Mouse (Mus musculus) stomach, postnatal 0 days (tissue): Measurements from ENCODE around the gene Tmem165. TPM values are rescaled to one million over a fixed set of nuclear protein-coding genes. Genes with fewer than 3 reads are reported as not detected.
A peak's percentile ranks its signal among the peaks of the same experiment; 100 is the strongest.

Experiments
- ATAC-seq: fragments of 200-750 bp; cut with Nextera tagmentation; 2 replicates; pipeline ENCODE4 v1.8.0; 2017; ENCODE audit not compliant: low FRiP score, low TSS enrichment
- DNase-seq: peaks from one replicate; pipeline ENCODE4 v3.0.0-alpha.2; 2016; ENCODE audit warnings: low spot score
- H3K27ac ChIP-seq: fragments of 300-500 bp; sonication (generic); replicated peaks from 2 replicates; pipeline ENCODE4 v1.5.1; 2014; ENCODE audit warnings: mild to moderate bottlenecking, control low read depth
- H3K27me3 ChIP-seq: fragments of 300-500 bp; sonication (generic); 2 replicates; pipeline ENCODE4 v1.6.1; 2014; ENCODE audit warnings: low read length; ENCODE audit not compliant: control insufficient read depth, insufficient read depth
- H3K36me3 ChIP-seq: fragments of 300-500 bp; sonication (generic); 2 replicates; pipeline ENCODE4 v1.6.1; 2014; ENCODE audit warnings: low read length, mixed read lengths; ENCODE audit not compliant: control insufficient read depth, insufficient read depth
- H3K4me1 ChIP-seq: fragments of 300-500 bp; sonication (generic); replicated peaks from 2 replicates; pipeline ENCODE4 v1.6.1; 2014; ENCODE audit warnings: antibody characterized with exemption; ENCODE audit not compliant: control insufficient read depth, insufficient read depth
- H3K4me2 ChIP-seq: fragments of 300-500 bp; sonication (generic); replicated peaks from 2 replicates; pipeline ENCODE4 v1.6.1; 2014; ENCODE audit warnings: low read depth, mild to moderate bottlenecking, control low read depth, moderate library complexity
- H3K4me3 ChIP-seq: fragments of 300-500 bp; sonication (generic); 2 replicates; pipeline ENCODE4 v1.5.1; 2014; ENCODE audit warnings: low read depth, low read length, control low read depth
- H3K9ac ChIP-seq: fragments of 300-500 bp; sonication (generic); 2 replicates; pipeline ENCODE4 v1.6.1; 2014; ENCODE audit warnings: mild to moderate bottlenecking, low read length, control low read depth, mixed read lengths
- H3K9me3 ChIP-seq: fragments of 300-500 bp; sonication (generic); 2 replicates; pipeline ENCODE4 v1.6.1; 2016; ENCODE audit warnings: low read length; ENCODE audit not compliant: control insufficient read depth
- CTCF ChIP-seq: IDR thresholded peaks from 2 replicates; pipeline ENCODE4 v1.5.1; 2016; ENCODE audit warnings: antibody characterized with exemption, low read depth, mild to moderate bottlenecking, moderate library complexity
- EP300 ChIP-seq: optimal IDR thresholded peaks from 2 replicates; pipeline ENCODE3; 2016; ENCODE audit warnings: antibody characterized with exemption
- WGBS: fragments of 180-500 bp; shearing (Covaris S2); extraction: QIAGEN DNeasy Blood & Tissue Kit; methylation state at CpG from one replicate; pipeline ENCODE4 v1.1.7; 2014; 5-methylcytosine and 5-hydroxymethylcytosine counted together
- polyA plus RNA-seq: library from polyadenylated mRNA; unstranded; fragments of >200 nt; fragmentation: Nextera tagmentation; extraction: Ambion mirVana; gene quantifications from 2 replicates; pipeline ENCODE4 v1.2.1, GENCODE M21; 2015

Tmem165 gene
- 72.3 and 74.3 TPM in 2 replicates for polyA plus RNA-seq

DNA sequence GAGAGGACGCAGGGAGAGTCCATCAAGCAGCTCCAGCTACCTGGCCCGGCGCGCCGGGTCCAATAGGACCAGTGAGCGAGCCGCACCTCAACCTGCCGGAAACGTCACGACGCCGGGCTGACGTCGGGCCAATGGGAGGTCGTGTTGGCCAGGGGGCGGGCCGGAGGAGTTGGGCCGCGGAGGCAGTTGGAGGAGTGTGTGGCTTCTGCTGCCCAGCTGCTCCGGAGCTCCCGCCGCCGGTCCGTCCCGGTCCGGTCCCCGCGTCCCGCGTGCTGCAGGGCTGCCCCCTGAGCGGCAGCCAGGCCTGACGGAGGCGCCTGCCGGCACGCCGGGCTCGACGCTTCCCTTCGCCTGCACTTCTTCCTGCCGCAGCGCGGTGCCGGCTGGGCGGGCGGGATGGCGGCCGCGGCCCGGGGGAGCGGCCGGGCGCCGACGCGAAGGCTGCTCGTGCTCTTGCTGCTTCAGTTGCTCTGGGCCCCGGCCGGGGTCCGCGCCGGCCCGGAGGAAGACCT lies at the start of gene Tmem165:
Gene Tmem165, plus strand, starts transcription at position 131 of the 512 bp plus-strand sequence.
- Histone ChIP-seq H3K4me2 (peak within 1 kb of the TSS; percentile 45), H3K4me3 (peak within 1 kb of the TSS; percentile 91), H3K9ac (peak within 1 kb of the TSS; percentile 90), H3K9me3 (no peaks in the 10 kb centered on the region), H3K27ac (peak within 1 kb of the TSS; percentile 98), H3K27me3 (no peaks in the 10 kb centered on the region), H3K4me1 (peaks cover 3% of the 10 kb centered on the region; the same call in 1 of the 2 replicates), H3K36me3 (no peaks in the 10 kb centered on the region)
- TF ChIP-seq EP300 (no peak), CTCF (no peak)
- ATAC-seq (peak; percentile 98), DNase-seq (peak; percentile 97)
- under 1% methylated on average over 52 of the region's 62 CpGs for WGBS

DNA sequence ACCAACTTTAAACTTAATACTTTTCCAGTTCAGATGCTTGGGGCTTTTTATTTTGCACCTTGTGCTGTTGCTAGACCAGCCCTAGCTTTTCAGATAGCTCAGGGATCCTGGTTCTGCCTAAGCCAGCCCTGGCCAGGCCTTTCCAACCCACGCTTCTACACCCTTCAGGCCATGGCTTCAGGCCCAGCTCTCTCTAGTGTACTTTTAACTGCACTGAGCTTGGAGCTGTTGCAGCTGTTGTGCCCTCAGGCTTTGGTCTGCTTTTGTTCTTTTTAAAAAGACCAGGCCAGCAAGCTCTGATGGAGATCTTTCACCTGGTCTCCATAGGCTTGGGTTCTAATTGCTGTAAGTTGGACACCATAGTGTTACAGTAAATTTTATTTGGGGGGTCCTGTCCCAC lies 48.0 kb upstream of the Tmem165 start:
- H3K27me3 ChIP-seq, result no peaks in the 10 kb centered on the region
- H3K4me2 ChIP-seq, result no peak overlapping the region
- H3K9ac ChIP-seq, result no peak overlapping the region
- no peaks in the 10 kb centered on the region for H3K9me3 ChIP-seq
- 0 out of 2 replicates have a peak, but pooled peaks cover 2% of the 10 kb centered on the region for H3K4me1 ChIP-seq
- 44% methylated on average over 1 of the region's 1 CpGs for WGBS
- ATAC-seq, result no peak
- no peaks in the 10 kb centered on the region for H3K36me3 ChIP-seq
- no peak for DNase-seq
- TF ChIP-seq CTCF, result no peak
- no peak for TF ChIP-seq EP300
- no peak overlapping the region for H3K27ac ChIP-seq
- H3K4me3 ChIP-seq, result no peak overlapping the region

DNA sequence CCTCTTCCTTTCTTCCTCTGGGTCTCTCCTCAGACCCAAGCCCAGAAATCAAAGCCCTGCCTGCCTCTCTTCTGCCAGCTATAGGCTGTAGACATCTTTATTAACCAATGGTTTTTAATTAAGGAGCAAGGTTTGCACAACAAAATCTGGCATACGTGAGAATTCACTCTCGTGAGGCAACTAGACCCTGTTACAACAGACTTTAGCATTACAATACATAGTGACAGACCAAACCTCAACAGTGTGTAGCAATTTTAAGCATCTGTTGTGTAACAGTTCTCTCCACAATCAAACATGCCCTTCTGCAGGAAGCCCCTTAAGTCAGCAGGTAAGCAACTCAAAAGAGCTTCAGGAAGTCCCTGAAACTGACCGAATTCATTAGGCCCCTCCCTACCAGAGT lies 47.4 kb upstream of the Tmem165 start:
- H3K36me3 ChIP-seq, result no peaks in the 10 kb centered on the region
- H3K27me3 ChIP-seq, result no peaks in the 10 kb centered on the region
- no peak overlapping the region; the same call in 1 of the 2 replicates for H3K27ac ChIP-seq
- no peaks in the 10 kb centered on the region for H3K9me3 ChIP-seq
- no peak overlapping the region for H3K9ac ChIP-seq
- no peak overlapping the region for H3K4me3 ChIP-seq
- 80% methylated on average over 3 of the region's 3 CpGs for WGBS
- ATAC-seq (no peak), DNase-seq (no peak)
- TF ChIP-seq CTCF, result no peak
- no peak for TF ChIP-seq EP300
- H3K4me2 ChIP-seq, result no peak overlapping the region
- 0 out of 2 replicates have a peak, but pooled peaks cover 2% of the 10 kb centered on the region for H3K4me1 ChIP-seq

DNA sequence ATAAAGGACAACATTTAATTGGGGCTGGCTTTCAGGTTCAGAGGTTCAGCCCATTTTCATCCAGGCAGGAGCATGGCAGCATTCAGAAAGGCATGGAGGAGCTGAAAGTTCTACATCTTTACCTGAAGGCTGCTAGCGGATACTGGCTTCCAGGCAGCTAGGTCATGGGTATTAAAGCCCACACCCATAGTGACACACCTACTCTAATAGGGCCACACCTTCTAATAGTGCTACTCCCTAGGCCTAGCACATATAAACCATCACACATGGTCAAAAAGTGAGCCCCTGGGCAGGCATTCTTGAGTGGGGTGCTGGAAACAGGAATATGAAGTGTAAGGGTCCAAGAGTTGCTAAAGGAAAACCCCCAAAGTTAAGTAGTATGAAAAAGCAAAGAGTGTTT lies 46.1 kb upstream of the Tmem165 start:
- DNase-seq, result no peak
- no peak overlapping the region for H3K4me3 ChIP-seq
- no peak overlapping the region for H3K4me2 ChIP-seq
- H3K9me3 ChIP-seq, result no peaks in the 10 kb centered on the region
- TF ChIP-seq EP300, result no peak
- no peak for TF ChIP-seq CTCF
- H3K36me3 ChIP-seq, result no peaks in the 10 kb centered on the region
- no peaks in the 10 kb centered on the region for H3K27me3 ChIP-seq
- H3K27ac ChIP-seq, result no peak overlapping the region
- 0 out of 2 replicates have a peak, but pooled peaks cover 2% of the 10 kb centered on the region for H3K4me1 ChIP-seq
- H3K9ac ChIP-seq, result no peak overlapping the region
- no peak for ATAC-seq
- WGBS, result 77% methylated on average over 1 of the region's 1 CpGs

GRCm38 (mm10) chr5:76138071-76138470 lies 45.6 kb upstream of the Tmem165 start:
- Histone ChIP-seq H3K27me3 (no peaks in the 10 kb centered on the region), H3K36me3 (no peaks in the 10 kb centered on the region), H3K9me3 (no peaks in the 10 kb centered on the region), H3K4me2 (no peak overlapping the region), H3K4me1 (0 out of 2 replicates have a peak, but pooled peaks cover 2% of the 10 kb centered on the region), H3K4me3 (no peak overlapping the region), H3K27ac (no peak overlapping the region), H3K9ac (no peak overlapping the region)
- no peak for DNase-seq
- TF ChIP-seq EP300, result no peak
- WGBS, result 74% methylated on average over 1 of the region's 1 CpGs
- no peak for ATAC-seq

DNA sequence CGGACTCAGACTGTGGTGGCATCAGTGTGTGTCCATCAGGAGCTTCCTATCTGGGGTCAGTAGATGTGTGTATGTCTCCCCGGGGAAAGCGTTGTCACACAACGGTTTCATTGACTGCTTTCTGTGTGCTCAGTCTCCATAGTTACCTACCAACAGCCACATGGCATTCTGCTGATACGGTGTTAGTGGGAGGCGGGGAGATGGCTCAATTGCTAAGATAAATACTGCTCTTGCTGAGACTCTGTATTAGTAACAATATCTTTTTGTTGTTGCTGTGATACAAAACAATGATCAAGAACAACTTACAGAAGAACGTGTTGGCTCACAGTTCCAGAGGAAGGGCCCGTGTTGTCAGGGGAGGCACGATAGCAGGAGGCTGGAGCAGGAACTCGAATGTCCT lies 45.2 kb upstream of the Tmem165 start:
- no peaks in the 10 kb centered on the region for H3K36me3 ChIP-seq
- TF ChIP-seq CTCF (no peak), EP300 (no peak)
- no peak overlapping the region for H3K4me2 ChIP-seq
- H3K27me3 ChIP-seq, result no peaks in the 10 kb centered on the region
- H3K4me1 ChIP-seq, result 0 out of 2 replicates have a peak, but pooled peaks cover 2% of the 10 kb centered on the region
- no peaks in the 10 kb centered on the region for H3K9me3 ChIP-seq
- DNase-seq, result no peak
- no peak overlapping the region for H3K27ac ChIP-seq
- H3K4me3 ChIP-seq, result no peak overlapping the region
- WGBS, result 68% methylated on average over 10 of the region's 10 CpGs
- ATAC-seq, result no peak
- H3K9ac ChIP-seq, result no peak overlapping the region
